Mouse (Mus musculus): ENCODE data around the gene Kdm7a. TPM values are rescaled to one million over a fixed set of nuclear protein-coding genes. Genes with fewer than 3 reads are reported as not detected.

Kdm7a gene
- polyA plus RNA-seq (2014; fragmentation: Illumina TruSeq; extraction: RNeasy Lipid Tissue Mini Kit (QIAGEN cat#74804); ENCODE audit: low replicate concordance), result 51.2 TPM

DNA sequence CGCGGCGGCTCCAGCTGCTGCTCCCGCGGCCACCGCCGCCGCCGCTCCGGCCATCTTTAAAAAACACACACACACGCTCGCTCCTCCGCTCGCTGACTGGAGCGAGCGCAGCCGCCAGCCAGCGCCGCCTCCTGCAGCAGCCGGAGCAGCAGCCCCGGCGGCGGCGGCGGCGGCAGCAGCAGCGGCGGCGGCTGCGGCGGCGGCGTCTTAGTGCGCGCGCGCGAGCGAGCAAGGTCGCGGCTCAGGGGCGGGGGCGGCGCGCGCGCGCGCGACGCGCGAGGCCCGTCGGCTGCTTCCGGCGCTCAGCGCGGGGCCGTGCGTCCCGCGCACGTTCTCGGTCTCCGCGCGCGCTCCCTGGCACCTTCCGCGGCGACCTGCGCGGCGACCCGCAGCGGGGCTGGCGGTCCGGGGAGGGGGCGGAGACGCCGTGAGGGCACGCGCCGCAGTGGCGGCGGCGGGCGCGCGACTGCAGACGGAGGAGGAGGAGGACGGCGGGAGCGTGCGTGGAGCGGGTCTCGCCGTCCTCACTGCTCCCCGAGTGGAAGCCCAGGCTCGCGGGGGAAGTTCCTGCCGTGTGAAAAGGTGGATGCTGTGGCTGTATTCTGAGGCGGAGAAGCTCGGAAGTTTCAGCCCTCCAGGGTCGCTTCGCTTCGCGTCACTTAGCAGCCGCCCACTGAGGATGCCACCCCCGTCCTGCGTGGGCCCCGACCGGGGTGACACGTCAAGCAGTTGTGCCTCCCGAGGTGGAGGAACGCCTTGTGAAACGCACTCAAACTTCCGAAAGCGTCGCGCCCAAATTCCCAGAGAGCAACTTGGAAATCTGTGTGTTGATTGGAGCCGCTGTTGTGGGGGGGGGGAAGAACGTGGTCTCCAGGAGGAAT lies at the start of gene Kdm7a:
TSS of gene Kdm7a (minus strand) at position 209 of the 881 bp plus-strand sequence.

DNA sequence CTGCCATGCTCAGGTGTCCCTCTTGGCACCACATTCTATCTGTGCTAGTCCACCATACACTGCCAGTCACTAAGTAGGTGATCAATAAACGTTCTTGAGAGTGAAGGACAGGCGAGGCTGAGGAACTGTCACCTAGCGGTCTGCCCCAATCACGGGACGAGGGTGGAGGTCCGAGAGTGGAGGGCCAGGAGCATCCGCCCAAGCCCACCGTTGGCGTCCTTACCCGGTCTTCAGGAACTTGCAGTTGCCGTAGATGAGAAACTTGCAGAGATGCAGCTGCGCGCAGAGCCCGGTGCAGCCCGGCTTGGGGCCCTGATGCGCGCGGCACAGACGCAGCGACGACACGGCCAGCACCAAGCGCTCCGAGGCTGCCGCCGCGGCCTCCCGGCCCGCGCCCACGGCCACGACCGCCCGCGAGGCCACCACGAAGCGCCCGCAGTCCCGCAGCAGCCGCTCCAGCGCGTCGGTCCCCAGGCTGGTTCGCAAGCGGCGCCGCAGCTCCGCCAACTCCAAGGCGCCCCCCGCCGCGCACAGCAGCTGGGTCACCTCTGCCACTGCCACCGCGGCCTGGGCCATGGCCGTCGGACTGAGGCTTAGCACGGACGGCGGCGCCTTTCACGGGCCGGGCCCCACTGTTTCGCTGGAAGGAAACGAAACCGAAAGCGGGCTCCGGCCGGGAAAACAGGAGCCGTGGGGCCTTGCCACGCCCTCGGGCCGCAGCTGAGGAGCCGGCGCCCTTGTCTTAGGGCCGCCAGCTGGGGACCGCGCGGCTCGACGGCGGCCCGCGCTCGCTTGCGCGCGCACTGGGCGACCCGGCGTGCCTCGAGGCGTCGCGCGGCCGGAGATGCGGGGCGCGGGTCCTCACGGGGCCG lies 88.8 kb downstream of the Kdm7a start, which contains the start of gene Parp12:
TSS of gene Parp12 (minus strand) at position 766 of the 872 bp plus-strand sequence.

Other genes starting within 250 kb of the Kdm7a start
- 99.1 TPM for gene Parp12, start 88.4 kb downstream of the Kdm7a start, polyA plus RNA-seq (2014; fragmentation: Illumina TruSeq; extraction: RNeasy Lipid Tissue Mini Kit (QIAGEN cat#74804); ENCODE audit: low replicate concordance)
- 26.3 TPM for gene Slc37a3, start 170.9 kb upstream of the Kdm7a start, polyA plus RNA-seq (2014; fragmentation: Illumina TruSeq; extraction: RNeasy Lipid Tissue Mini Kit (QIAGEN cat#74804); ENCODE audit: low replicate concordance)
- 5.0 TPM for gene Rab19, start 174.4 kb upstream of the Kdm7a start, polyA plus RNA-seq (2014; fragmentation: Illumina TruSeq; extraction: RNeasy Lipid Tissue Mini Kit (QIAGEN cat#74804); ENCODE audit: low replicate concordance)
- 125 TPM for gene Mkrn1, start 213.7 kb upstream of the Kdm7a start, polyA plus RNA-seq (2014; fragmentation: Illumina TruSeq; extraction: RNeasy Lipid Tissue Mini Kit (QIAGEN cat#74804); ENCODE audit: low replicate concordance)